Mouse (Mus musculus): ENCODE data around the gene Plin5. TPM values are rescaled to one million over a fixed set of nuclear protein-coding genes. Genes with fewer than 3 reads are reported as not detected.

Gene Plin5
- polyA plus RNA-seq, 1 experiment from 2014 or later = 1.9 TPM

GRCm38 (mm10) chr17:56131814-56132213 is 14.4 kb upstream of the Plin5 start:
- 43% methylated on average over 7 of the region's 7 CpGs for WGBS
- no peaks in the 10 kb centered on the region for H3K9me3 ChIP-seq (replicated peaks)
- H3K27me3 ChIP-seq = peaks cover 2% of the 10 kb centered on the region; the same call in 1 of the 2 replicates

GRCm38 (mm10) chr17:56131136-56131535 is 13.7 kb upstream of the Plin5 start:
- WGBS = 91% methylated on average over 10 of the region's 10 CpGs
- H3K4me2 ChIP-seq = no peak overlapping the region
- H3K27ac ChIP-seq = no peak overlapping the region
- no peak for ATAC-seq (replicated peaks; ENCODE audit: low FRiP score)
- no peak overlapping the region for H3K4me3 ChIP-seq (replicated peaks)
- no peaks in the 10 kb centered on the region for H3K27me3 ChIP-seq
- no peak overlapping the region for H3K9ac ChIP-seq
- peaks cover 27% of the 10 kb centered on the region for H3K4me1 ChIP-seq
- H3K36me3 ChIP-seq = no peaks in the 10 kb centered on the region
- no peaks in the 10 kb centered on the region for H3K9me3 ChIP-seq (replicated peaks)

More at GRCm38 (mm10) chr17:56131814-56132213, 14.4 kb upstream of the Plin5 start:
- no peak overlapping the region for H3K27ac ChIP-seq
- H3K4me3 ChIP-seq (replicated peaks) = no peak overlapping the region
- ATAC-seq (replicated peaks; ENCODE audit: low FRiP score) = no peak
- H3K4me2 ChIP-seq = no peak overlapping the region
- no peaks in the 10 kb centered on the region for H3K36me3 ChIP-seq
- H3K4me1 ChIP-seq = peaks cover 27% of the 10 kb centered on the region
- no peak overlapping the region for H3K9ac ChIP-seq

GRCm38 (mm10) chr17:56128246-56128645 is 10.8 kb upstream of the Plin5 start:
- no peaks in the 10 kb centered on the region for H3K36me3 ChIP-seq
- ATAC-seq (replicated peaks; ENCODE audit: low FRiP score) = no peak
- H3K9ac ChIP-seq = no peak overlapping the region
- no peak overlapping the region for H3K27ac ChIP-seq
- no peaks in the 10 kb centered on the region for H3K9me3 ChIP-seq (replicated peaks)
- peaks cover 19% of the 10 kb centered on the region for H3K4me1 ChIP-seq
- H3K4me2 ChIP-seq = no peak overlapping the region
- H3K4me3 ChIP-seq (replicated peaks) = no peak overlapping the region
- WGBS = 70% methylated on average over 15 of the region's 15 CpGs
- H3K27me3 ChIP-seq = peaks cover 21% of the 10 kb centered on the region

GRCm38 (mm10) chr17:56126175-56126574 is 8.8 kb upstream of the Plin5 start:
- ATAC-seq (replicated peaks; ENCODE audit: low FRiP score) = no peak
- Histone ChIP-seq H3K27ac (no peak overlapping the region), H3K36me3 (no peaks in the 10 kb centered on the region), H3K9me3 (replicated peaks) (peaks cover 6% of the 10 kb centered on the region; the same call in 1 of the 2 replicates), H3K4me1 (peaks cover 14% of the 10 kb centered on the region), H3K4me3 (replicated peaks) (no peak overlapping the region), H3K4me2 (no peak overlapping the region), H3K27me3 (peaks cover 42% of the 10 kb centered on the region), H3K9ac (no peak overlapping the region)
- 75% methylated on average over 11 of the region's 11 CpGs for WGBS

- Histone ChIP-seq H3K4me2 (no peak overlapping the region), H3K36me3 (no peaks in the 10 kb centered on the region), H3K4me3 (replicated peaks) (0 out of 2 replicates have a peak overlapping the region, but pooled peaks have one; percentile 49), H3K27me3 (peaks cover 51% of the 10 kb centered on the region), H3K9ac (no peak overlapping the region), H3K27ac (no peak overlapping the region), H3K9me3 (replicated peaks) (peaks cover 6% of the 10 kb centered on the region; the same call in 1 of the 2 replicates), H3K4me1 (peaks cover 20% of the 10 kb centered on the region)
- WGBS = 87% methylated on average over 4 of the region's 4 CpGs
- ATAC-seq (replicated peaks; ENCODE audit: low FRiP score) = no peak
Measured at GRCm38 (mm10) chr17:56125276-56125630, 7.9 kb upstream of the Plin5 start.

- Histone ChIP-seq H3K27ac (no peak overlapping the region), H3K36me3 (no peaks in the 10 kb centered on the region), H3K9ac (peak overlapping the region; percentile 50), H3K4me3 (replicated peaks) (peak overlapping the region; percentile 49), H3K27me3 (peaks cover 58% of the 10 kb centered on the region), H3K4me1 (peaks cover 26% of the 10 kb centered on the region), H3K9me3 (replicated peaks) (peaks cover 6% of the 10 kb centered on the region; the same call in 1 of the 2 replicates), H3K4me2 (peak overlapping the region; percentile 90)
- no peak for ATAC-seq (replicated peaks; ENCODE audit: low FRiP score)
- 12% methylated on average over 59 of the region's 59 CpGs for WGBS
Measured at GRCm38 (mm10) chr17:56124377-56125275, 7.2 kb upstream of the Plin5 start.

GRCm38 (mm10) chr17:56123681-56124340 is 6.4 kb upstream of the Plin5 start:
- no peak for ATAC-seq (replicated peaks; ENCODE audit: low FRiP score)
- 43% methylated on average over 59 of the region's 59 CpGs for WGBS
- peaks cover 31% of the 10 kb centered on the region for H3K4me1 ChIP-seq
- H3K4me3 ChIP-seq (replicated peaks) = peak overlapping the region; percentile 49
- peaks cover 66% of the 10 kb centered on the region for H3K27me3 ChIP-seq
- H3K9me3 ChIP-seq (replicated peaks) = peaks cover 6% of the 10 kb centered on the region; the same call in 1 of the 2 replicates
- no peak overlapping the region for H3K27ac ChIP-seq
- peak overlapping the region; percentile 90 for H3K4me2 ChIP-seq
- H3K9ac ChIP-seq = peak overlapping the region; percentile 50; the same call in 1 of the 2 replicates
- no peaks in the 10 kb centered on the region for H3K36me3 ChIP-seq

- Histone ChIP-seq H3K4me2 (no peak overlapping the region), H3K27ac (no peak overlapping the region), H3K4me1 (peaks cover 31% of the 10 kb centered on the region), H3K9me3 (replicated peaks) (peaks cover 6% of the 10 kb centered on the region; the same call in 1 of the 2 replicates), H3K9ac (no peak overlapping the region), H3K36me3 (no peaks in the 10 kb centered on the region), H3K27me3 (peaks cover 72% of the 10 kb centered on the region), H3K4me3 (replicated peaks) (no peak overlapping the region)
- 90% methylated on average over 12 of the region's 12 CpGs for WGBS
- no peak for ATAC-seq (replicated peaks; ENCODE audit: low FRiP score)
Measured at GRCm38 (mm10) chr17:56123161-56123560, 5.8 kb upstream of the Plin5 start.

GRCm38 (mm10) chr17:56121826-56122225 is 4.4 kb upstream of the Plin5 start, which contains the start of gene Lrg1:
Gene Lrg1, minus strand, starts transcription at chr17:56122001.
- H3K27ac ChIP-seq = no peak within 1 kb of the TSS
- no peak within 1 kb of the TSS for H3K9ac ChIP-seq
- no peak within 1 kb of the TSS for H3K4me3 ChIP-seq (replicated peaks)
- H3K36me3 ChIP-seq = no peaks in the 10 kb centered on the region
- peaks cover 6% of the 10 kb centered on the region; the same call in 1 of the 2 replicates for H3K9me3 ChIP-seq (replicated peaks)
- 64% methylated on average over 2 of the region's 2 CpGs for WGBS
- peaks cover 81% of the 10 kb centered on the region for H3K27me3 ChIP-seq
- ATAC-seq (replicated peaks; ENCODE audit: low FRiP score) = no peak
- no peak within 1 kb of the TSS for H3K4me2 ChIP-seq
- peaks cover 39% of the 10 kb centered on the region for H3K4me1 ChIP-seq

GRCm38 (mm10) chr17:56119981-56120880 is 2.8 kb upstream of the Plin5 start:
- Histone ChIP-seq H3K4me1 (peaks cover 39% of the 10 kb centered on the region), H3K4me3 (replicated peaks) (peak overlapping the region; percentile 26), H3K36me3 (no peaks in the 10 kb centered on the region), H3K27me3 (peaks cover 86% of the 10 kb centered on the region), H3K4me2 (peak overlapping the region; percentile 54), H3K9me3 (replicated peaks) (peaks cover 6% of the 10 kb centered on the region; the same call in 1 of the 2 replicates), H3K27ac (no peak overlapping the region), H3K9ac (no peak overlapping the region)
- ATAC-seq (replicated peaks; ENCODE audit: low FRiP score) = no peak
- WGBS = 5% methylated on average over 66 of the region's 66 CpGs

- 26% methylated on average over 12 of the region's 12 CpGs for WGBS
- peak overlapping the region; percentile 26; the same call in 1 of the 2 replicates for H3K4me3 ChIP-seq (replicated peaks)
Measured at GRCm38 (mm10) chr17:56119431-56119830, 2.0 kb upstream of the Plin5 start.

More at GRCm38 (mm10) chr17:56119431-56119830, 2.0 kb upstream of the Plin5 start:
- Histone ChIP-seq H3K36me3 (no peaks in the 10 kb centered on the region), H3K9me3 (replicated peaks) (peaks cover 6% of the 10 kb centered on the region; the same call in 1 of the 2 replicates), H3K27ac (no peak overlapping the region), H3K27me3 (peaks cover 79% of the 10 kb centered on the region), H3K9ac (no peak overlapping the region), H3K4me2 (peak overlapping the region; percentile 54), H3K4me1 (peaks cover 33% of the 10 kb centered on the region)
- no peak for ATAC-seq (replicated peaks; ENCODE audit: low FRiP score)
